Mouse (Mus musculus) C2C12 (cell line): ENCODE measurements at regions not wholly inside any gene's neighbourhood (a gene's known extent, or its start where the extent isn't known, plus 50 kb on each side); places are given as distances from the start of the nearest gene placed in this dataset.

Experiments
- CEBPB ChIP-seq: IDR thresholded peaks from one replicate; pipeline ENCODE4 v1.6.1; 2011; ENCODE audit warnings: low read depth, mild to moderate bottlenecking, control low read depth, moderate library complexity
- CTCF ChIP-seq: IDR thresholded peaks from one replicate; pipeline ENCODE4 v1.5.1; 2011; ENCODE audit not compliant: control insufficient read depth, insufficient read depth, insufficient read length
- FOSL1 ChIP-seq: IDR thresholded peaks from one replicate; pipeline ENCODE4 v1.8.0; 2011; ENCODE audit warnings: mild to moderate bottlenecking, low read length; ENCODE audit not compliant: poor library complexity, insufficient read depth, severe bottlenecking
- MAX ChIP-seq: IDR thresholded peaks from one replicate; pipeline ENCODE4 v1.6.1; 2011; ENCODE audit warnings: mild to moderate bottlenecking, control low read depth
- MYOD1 ChIP-seq: IDR thresholded peaks from one replicate; pipeline ENCODE4 v1.6.1; 2011; ENCODE audit warnings: low read depth; ENCODE audit not compliant: control insufficient read depth, insufficient read length
- MYOG ChIP-seq: IDR thresholded peaks from one replicate; pipeline ENCODE4 v1.6.1; 2011; ENCODE audit not compliant: control insufficient read depth, insufficient read length; ENCODE audit errors: extremely low read depth
- USF1 ChIP-seq: IDR thresholded peaks from one replicate; pipeline ENCODE4 v1.6.1; 2011; ENCODE audit warnings: low read depth, mild to moderate bottlenecking, control low read depth, moderate library complexity

GRCm38 (mm10) chr13:115182211-115182870 is 80.6 kb upstream of the Itga1 start:
- no peak for TF ChIP-seq CTCF
- TF ChIP-seq USF1, result no peak
- TF ChIP-seq MYOD1, result no peak
- TF ChIP-seq MYOG, result no peak
- TF ChIP-seq CEBPB, result no peak
- no peak for TF ChIP-seq MAX
- no peak for TF ChIP-seq FOSL1
